Mouse (Mus musculus): ENCODE results near the gene Itga2b. TPM values are rescaled to one million over a fixed set of nuclear protein-coding genes. Genes with fewer than 3 reads are reported as not detected.

Gene Itga2b
- polyA plus RNA-seq, 1 experiment from 2014 or later: 6.9 TPM

DNA sequence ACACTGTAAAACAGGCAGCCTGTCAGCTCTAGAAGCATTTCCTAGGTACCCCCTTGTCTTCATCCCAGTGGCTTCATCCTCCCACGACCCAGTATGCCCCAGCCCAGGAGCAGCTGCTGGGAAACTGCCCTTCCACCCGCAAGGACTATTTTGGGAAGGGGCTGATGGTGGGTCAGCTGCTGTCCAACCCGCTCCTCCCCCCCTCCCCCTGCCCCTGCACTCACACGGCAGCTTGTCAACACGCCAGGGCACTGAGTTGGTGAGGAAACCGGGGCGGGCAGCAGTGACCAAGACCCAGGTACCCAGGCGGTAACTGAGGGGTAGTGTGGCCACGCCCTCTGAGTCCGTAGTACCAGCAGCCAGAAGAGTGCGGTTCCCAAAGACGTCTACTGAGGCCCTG, 26.2 kb downstream of the Itga2b start:
- Histone ChIP-seq H3K27me3 (peaks cover 25% of the 10 kb centered on the region), H3K27ac (no peak overlapping the region), H3K4me3 (replicated peaks) (no peak overlapping the region), H3K4me2 (no peak overlapping the region), H3K4me1 (replicated peaks) (peaks cover 41% of the 10 kb centered on the region), H3K9me3 (no peaks in the 10 kb centered on the region), H3K9ac (replicated peaks) (0 out of 2 replicates have a peak overlapping the region, but pooled peaks have one; percentile 1), H3K36me3 (peaks cover 52% of the 10 kb centered on the region)
- WGBS: 55% methylated on average over 12 of the region's 12 CpGs
- no peak for ATAC-seq (ENCODE audit: insufficient number of reproducible peaks, insufficient read depth, low FRiP score, low TSS enrichment, low read depth)

DNA sequence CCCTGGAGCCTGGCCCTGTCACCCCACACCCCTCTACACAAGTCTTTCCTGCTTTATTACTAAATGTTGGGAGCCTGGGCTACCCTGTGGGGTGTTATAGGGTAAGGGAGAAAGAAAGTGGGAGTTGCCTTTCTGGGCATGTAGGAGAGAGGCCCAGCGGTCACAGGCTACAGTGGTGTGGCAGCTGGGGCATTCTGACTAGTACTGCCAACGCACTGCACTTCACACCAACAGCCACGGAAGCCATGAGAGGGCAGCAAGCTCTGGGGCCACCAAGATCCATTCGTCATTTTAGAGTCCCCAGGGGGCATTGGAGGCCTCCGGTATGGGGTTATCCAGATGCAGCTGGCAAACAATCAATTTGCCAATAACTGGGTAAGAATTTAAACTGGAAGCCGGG, 27.8 kb downstream of the Itga2b start:
- no peak for ATAC-seq (ENCODE audit: insufficient number of reproducible peaks, insufficient read depth, low FRiP score, low TSS enrichment, low read depth)
- peaks cover 65% of the 10 kb centered on the region for H3K36me3 ChIP-seq
- no peak overlapping the region for H3K27ac ChIP-seq
- H3K4me2 ChIP-seq: no peak overlapping the region
- H3K9me3 ChIP-seq: no peaks in the 10 kb centered on the region
- no peak overlapping the region for H3K4me3 ChIP-seq (replicated peaks)
- peaks cover 32% of the 10 kb centered on the region for H3K27me3 ChIP-seq
- H3K9ac ChIP-seq (replicated peaks): no peak overlapping the region
- peaks cover 46% of the 10 kb centered on the region for H3K4me1 ChIP-seq (replicated peaks)
- 91% methylated on average over 6 of the region's 6 CpGs for WGBS

DNA sequence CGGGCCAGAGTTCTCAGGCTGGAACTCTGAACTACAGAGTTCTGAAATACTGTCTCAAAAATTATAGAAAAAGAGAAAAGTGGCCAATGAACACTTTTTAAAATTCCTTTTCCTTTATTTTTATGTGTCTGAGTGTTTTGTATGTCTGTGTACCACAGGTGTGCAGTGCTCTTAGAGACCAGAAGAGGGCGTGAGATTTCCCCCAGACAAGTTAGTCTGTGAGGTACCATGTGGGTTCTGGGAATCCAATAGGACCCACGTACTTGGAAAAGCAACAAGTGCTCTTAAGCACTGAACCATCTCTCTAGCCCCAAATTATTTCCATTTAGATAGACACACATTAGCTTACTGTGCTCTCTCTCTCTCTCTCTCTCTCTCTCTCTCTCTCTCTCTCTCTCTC, 28.5 kb downstream of the Itga2b start:
- WGBS: 80% methylated on average over 3 of the region's 3 CpGs
- H3K4me3 ChIP-seq (replicated peaks): no peak overlapping the region
- no peak for ATAC-seq (ENCODE audit: insufficient number of reproducible peaks, insufficient read depth, low FRiP score, low TSS enrichment, low read depth)
- no peaks in the 10 kb centered on the region for H3K9me3 ChIP-seq
- no peak overlapping the region for H3K4me2 ChIP-seq
- H3K36me3 ChIP-seq: peaks cover 71% of the 10 kb centered on the region
- no peak overlapping the region for H3K27ac ChIP-seq
- H3K27me3 ChIP-seq: peaks cover 36% of the 10 kb centered on the region
- H3K4me1 ChIP-seq (replicated peaks): peaks cover 47% of the 10 kb centered on the region
- no peak overlapping the region for H3K9ac ChIP-seq (replicated peaks)

DNA sequence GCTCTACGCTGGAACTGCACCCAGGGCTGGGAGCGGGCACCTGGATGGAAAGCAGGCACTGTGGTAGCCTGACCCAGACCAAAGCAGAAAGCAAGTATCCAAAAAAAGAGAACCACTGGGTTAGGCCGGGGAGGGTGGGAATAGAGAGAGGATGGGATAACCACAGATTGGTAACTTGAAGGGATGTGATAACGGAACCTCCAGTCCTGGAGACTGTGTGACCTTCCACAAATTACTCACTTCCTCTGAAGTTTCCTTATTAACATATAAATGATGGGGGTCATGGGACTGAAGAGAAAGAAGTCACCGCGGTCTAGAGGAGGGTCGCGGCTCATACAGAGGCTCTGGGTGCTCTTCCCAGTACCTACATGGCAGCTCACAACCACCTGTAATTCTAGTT, 29.7 kb downstream of the Itga2b start:
- Histone ChIP-seq H3K9ac (replicated peaks) (no peak overlapping the region), H3K4me2 (no peak overlapping the region), H3K4me3 (replicated peaks) (no peak overlapping the region), H3K9me3 (no peaks in the 10 kb centered on the region), H3K36me3 (peaks cover 83% of the 10 kb centered on the region), H3K4me1 (replicated peaks) (peaks cover 35% of the 10 kb centered on the region), H3K27me3 (peaks cover 36% of the 10 kb centered on the region), H3K27ac (no peak overlapping the region)
- WGBS: 92% methylated on average over 8 of the region's 8 CpGs
- no peak for ATAC-seq (ENCODE audit: insufficient number of reproducible peaks, insufficient read depth, low FRiP score, low TSS enrichment, low read depth)

DNA sequence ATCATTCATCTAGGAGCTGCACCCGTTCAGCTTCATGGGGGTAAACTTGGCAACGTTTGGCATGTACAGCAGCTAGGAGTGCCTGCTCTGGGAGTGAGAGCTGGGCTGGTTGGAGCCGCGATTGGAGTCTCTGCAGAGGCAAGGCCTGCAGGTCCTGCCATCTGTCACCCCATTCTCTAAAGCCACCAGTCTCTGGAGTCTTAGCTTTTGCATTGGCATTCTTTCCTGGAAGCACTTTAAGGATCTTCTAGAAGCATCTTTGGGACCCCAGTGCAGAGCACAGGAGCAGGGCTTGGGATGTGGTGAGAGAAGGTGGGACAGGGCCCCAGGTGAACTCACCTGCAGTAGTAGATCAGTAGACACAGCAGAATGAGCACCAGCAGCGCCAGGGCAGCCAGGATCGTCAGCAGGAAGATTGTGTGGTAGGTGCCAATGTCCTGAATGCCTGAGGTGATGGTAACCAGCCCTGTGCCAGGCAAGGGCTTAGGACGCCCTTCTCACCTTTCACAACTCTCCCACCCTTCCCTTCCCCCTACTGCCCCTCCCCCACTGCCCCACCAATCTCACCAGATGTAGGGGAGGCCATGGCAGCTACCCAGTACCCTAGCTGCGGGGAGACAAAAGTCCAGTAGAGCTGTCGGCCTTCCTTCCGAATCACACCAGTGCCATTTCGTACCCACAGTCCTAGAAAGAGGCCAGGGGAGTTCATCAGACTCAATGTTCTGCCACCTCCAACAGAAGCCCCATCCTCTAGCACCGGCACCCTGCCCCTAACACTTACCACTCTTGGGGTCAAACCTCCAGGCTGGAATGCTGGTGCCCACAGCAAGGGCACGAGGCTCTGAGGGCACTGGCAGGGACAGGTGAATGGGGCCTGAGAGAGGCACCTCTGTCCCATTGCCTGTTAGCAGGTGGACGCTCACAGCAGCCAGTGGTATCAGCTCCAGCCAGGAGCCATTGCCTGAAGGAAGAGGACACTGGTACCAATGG, 30.5 kb downstream of the Itga2b start:
- Histone ChIP-seq H3K27me3 (peaks cover 36% of the 10 kb centered on the region), H3K27ac (no peak overlapping the region), H3K9me3 (no peaks in the 10 kb centered on the region), H3K4me3 (replicated peaks) (no peak overlapping the region), H3K36me3 (peaks cover 92% of the 10 kb centered on the region), H3K4me2 (peak overlapping the region; percentile 79; the same call in 1 of the 2 replicates), H3K9ac (replicated peaks) (no peak overlapping the region), H3K4me1 (replicated peaks) (peaks cover 26% of the 10 kb centered on the region)
- 74% methylated on average over 14 of the region's 14 CpGs for WGBS
- no peak for ATAC-seq (ENCODE audit: insufficient number of reproducible peaks, insufficient read depth, low FRiP score, low TSS enrichment, low read depth)

DNA sequence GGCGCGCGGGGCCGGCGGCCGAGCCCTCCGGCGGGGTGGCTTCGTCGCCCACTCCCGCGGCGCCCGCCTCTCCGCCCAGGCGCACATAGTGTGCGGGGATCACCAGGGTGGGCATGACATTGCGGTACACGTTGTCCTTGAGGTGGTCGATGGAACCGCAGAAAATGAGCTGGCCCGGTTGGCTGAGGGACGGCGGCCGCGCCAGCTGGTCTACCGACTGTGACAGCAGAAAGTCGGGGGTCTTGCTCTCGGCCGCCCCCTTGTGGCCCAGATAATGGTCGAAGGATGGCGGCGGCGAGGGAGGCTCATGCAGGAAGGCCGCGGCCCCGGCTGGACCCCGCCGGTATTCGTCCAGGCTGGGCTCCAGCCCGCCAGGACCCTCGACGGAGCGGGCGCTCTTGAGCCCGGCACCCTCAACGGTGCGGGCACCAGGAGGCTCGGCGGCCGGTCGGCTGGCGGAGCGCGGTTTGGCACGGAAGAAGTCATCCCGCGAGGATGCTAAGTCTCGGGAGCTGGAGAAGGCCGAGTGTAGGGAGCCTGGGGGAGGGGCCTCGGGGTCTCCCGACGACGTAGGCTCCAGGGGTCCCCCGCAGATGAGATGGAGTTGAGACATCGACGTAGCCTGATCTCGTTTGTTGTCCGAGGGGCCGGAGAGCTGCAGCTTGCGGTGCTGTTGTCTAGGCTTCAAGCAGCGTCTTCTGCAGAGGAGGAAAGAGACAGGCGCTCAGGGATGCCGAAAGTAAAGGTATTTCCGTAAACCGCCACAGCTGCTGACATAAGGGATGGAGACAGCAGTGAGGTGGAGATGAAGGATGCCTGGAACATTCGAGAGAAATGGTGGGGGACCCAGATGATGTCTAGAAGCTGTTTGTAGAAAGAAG, 31.5 kb downstream of the Itga2b start:
- peak overlapping the region; percentile 62 for H3K9ac ChIP-seq (replicated peaks)
- ATAC-seq (ENCODE audit: insufficient number of reproducible peaks, insufficient read depth, low FRiP score, low TSS enrichment, low read depth): peak; percentile 14; the same call in 1 of the 2 replicates
- H3K27me3 ChIP-seq: peaks cover 36% of the 10 kb centered on the region
- 6% methylated on average over 77 of the region's 77 CpGs for WGBS
- H3K4me3 ChIP-seq (replicated peaks): peak overlapping the region; percentile 39
- H3K36me3 ChIP-seq: peaks cover 94% of the 10 kb centered on the region
- H3K4me2 ChIP-seq: peak overlapping the region; percentile 79
- no peak overlapping the region for H3K27ac ChIP-seq
- peaks cover 25% of the 10 kb centered on the region for H3K4me1 ChIP-seq (replicated peaks)
- H3K9me3 ChIP-seq: no peaks in the 10 kb centered on the region

DNA sequence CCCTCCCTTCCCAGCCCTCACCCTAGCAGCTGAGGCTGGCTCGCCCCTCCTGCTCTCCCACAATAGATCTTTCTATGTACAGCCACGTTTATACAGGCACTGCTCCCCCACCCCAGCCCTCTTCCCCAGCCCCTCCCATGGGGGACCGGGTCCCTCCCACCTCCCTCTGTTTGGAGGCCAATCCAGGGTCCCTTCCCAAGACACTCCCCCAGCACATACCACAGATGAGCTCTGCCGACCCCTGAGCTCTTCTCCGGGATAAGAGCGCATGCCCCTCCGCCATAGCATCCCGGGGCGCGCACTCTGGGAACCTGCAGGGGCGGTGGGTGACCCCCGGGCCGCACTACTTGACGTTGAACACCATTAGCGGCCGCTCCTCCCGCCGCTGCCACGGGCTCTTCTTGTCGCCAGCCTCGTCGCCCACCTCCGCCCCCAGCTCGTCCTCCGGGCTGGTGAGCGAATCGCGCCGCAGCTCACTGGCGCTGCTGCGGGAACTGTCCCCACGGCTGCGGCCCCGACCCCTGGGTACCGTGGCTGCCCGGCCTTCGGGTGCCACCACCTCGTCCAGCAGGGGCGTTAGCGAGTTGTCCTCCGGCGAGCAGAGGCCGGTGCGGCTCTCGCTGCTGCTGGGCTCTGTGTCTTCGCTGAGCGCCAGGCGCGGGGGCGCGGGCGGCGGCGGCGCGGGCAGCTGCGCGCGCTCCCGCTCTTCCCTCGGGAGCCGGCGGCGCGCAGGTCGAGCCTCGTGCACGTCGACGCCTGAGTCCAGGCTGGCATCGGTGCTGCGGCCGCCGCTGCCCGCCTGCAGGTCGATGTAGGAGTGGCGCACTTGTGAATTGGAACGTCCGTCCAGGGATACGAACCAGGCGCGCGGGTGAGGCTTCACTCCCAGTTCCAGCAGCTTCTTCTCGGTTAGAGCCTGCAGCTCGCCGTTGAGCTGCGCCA, 32.5 kb downstream of the Itga2b start:
- Histone ChIP-seq H3K4me3 (replicated peaks) (peak overlapping the region; percentile 39), H3K27ac (no peak overlapping the region), H3K9me3 (no peaks in the 10 kb centered on the region), H3K9ac (replicated peaks) (peak overlapping the region; percentile 62), H3K4me1 (replicated peaks) (peaks cover 30% of the 10 kb centered on the region), H3K27me3 (peaks cover 36% of the 10 kb centered on the region), H3K4me2 (peak overlapping the region; percentile 79), H3K36me3 (peaks cover 91% of the 10 kb centered on the region)
- WGBS: 4% methylated on average over 87 of the region's 87 CpGs
- ATAC-seq (ENCODE audit: insufficient number of reproducible peaks, insufficient read depth, low FRiP score, low TSS enrichment, low read depth): 0 out of 2 replicates have a peak, but pooled peaks have one; percentile 4

DNA sequence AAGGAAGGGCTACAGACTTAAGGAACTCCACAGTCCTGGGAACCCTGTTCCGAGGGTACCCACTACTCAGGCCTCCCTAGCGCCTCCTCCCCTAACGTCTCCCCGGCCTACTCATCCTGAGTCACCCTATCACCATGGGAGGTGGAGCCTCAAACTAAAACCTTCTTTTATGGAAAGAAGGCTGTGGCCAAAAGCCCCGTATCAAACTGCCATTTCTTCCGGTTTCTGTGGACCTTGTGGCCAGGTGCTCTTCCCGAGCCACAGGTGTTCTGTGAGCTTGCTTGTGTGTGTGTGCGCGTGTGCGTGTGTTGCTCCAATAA, 33.5 kb downstream of the Itga2b start:
- peaks cover 36% of the 10 kb centered on the region for H3K27me3 ChIP-seq
- no peak for ATAC-seq (ENCODE audit: insufficient number of reproducible peaks, insufficient read depth, low FRiP score, low TSS enrichment, low read depth)
- WGBS: 84% methylated on average over 10 of the region's 10 CpGs
- no peak overlapping the region for H3K4me2 ChIP-seq
- H3K4me3 ChIP-seq (replicated peaks): no peak overlapping the region
- H3K27ac ChIP-seq: no peak overlapping the region
- H3K9ac ChIP-seq (replicated peaks): no peak overlapping the region
- no peaks in the 10 kb centered on the region for H3K9me3 ChIP-seq
- H3K4me1 ChIP-seq (replicated peaks): peaks cover 37% of the 10 kb centered on the region
- H3K36me3 ChIP-seq: peaks cover 81% of the 10 kb centered on the region

DNA sequence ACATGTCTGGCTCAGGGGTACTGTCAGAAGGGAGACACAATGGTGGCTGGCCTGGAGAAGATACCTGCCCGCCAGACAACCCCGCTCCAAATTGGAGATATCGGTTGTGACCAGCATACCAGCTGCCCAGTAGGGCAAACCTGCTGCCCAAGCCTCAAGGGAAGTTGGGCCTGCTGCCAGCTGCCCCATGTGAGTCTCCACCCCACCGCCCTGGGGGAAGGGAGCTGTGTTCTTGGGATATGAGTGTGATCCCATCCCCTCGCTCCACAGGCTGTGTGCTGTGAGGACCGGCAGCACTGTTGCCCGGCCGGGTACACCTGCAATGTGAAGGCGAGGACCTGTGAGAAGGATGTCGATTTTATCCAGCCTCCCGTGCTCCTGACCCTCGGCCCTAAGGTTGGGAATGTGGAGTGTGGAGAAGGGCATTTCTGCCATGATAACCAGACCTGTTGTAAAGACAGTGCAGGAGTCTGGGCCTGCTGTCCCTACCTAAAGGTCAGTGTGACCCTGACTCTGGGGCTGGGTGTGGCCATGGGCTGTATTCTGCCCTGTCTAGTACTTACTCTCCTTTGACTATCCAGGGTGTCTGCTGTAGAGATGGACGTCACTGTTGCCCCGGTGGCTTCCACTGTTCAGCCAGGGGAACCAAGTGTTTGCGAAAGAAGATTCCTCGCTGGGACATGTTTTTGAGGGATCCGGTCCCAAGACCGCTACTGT, 34.0 kb downstream of the Itga2b start:
- H3K9ac ChIP-seq (replicated peaks): 0 out of 2 replicates have a peak overlapping the region, but pooled peaks have one; percentile 2
- no peak overlapping the region for H3K27ac ChIP-seq
- ATAC-seq (ENCODE audit: insufficient number of reproducible peaks, insufficient read depth, low FRiP score, low TSS enrichment, low read depth): no peak
- H3K9me3 ChIP-seq: no peaks in the 10 kb centered on the region
- peaks cover 76% of the 10 kb centered on the region for H3K36me3 ChIP-seq
- peaks cover 40% of the 10 kb centered on the region for H3K4me1 ChIP-seq (replicated peaks)
- no peak overlapping the region for H3K4me3 ChIP-seq (replicated peaks)
- peaks cover 36% of the 10 kb centered on the region for H3K27me3 ChIP-seq
- no peak overlapping the region for H3K4me2 ChIP-seq
- WGBS: 94% methylated on average over 18 of the region's 18 CpGs

Data from limb, embryonic 12.5 days (tissue).